Mouse (Mus musculus) lung, embryonic 16.5 days (tissue): ENCODE data around the gene Epha10. TPM values are rescaled to one million over a fixed set of nuclear protein-coding genes. Genes with fewer than 3 reads are reported as not detected.
A peak's percentile ranks its signal among the peaks of the same experiment; 100 is the strongest.

Source experiments
- ATAC-seq: fragments of 200-750 bp; cut with Nextera tagmentation; 2 replicates; pipeline ENCODE4 v1.8.0; 2017; ENCODE audit warnings: low read depth, mild to moderate bottlenecking, moderate library complexity
- H3K27ac ChIP-seq: fragments of 300-500 bp; sonication (generic); 2 replicates; pipeline ENCODE4 v1.5.1; 2014; ENCODE audit warnings: mild to moderate bottlenecking, control low read depth, low read length
- H3K27me3 ChIP-seq: fragments of 300-500 bp; sonication (generic); 2 replicates; pipeline ENCODE4 v1.6.1; 2014; ENCODE audit warnings: low read depth, low read length, mixed read lengths; ENCODE audit not compliant: control insufficient read depth, insufficient read depth
- H3K36me3 ChIP-seq: fragments of 300-500 bp; sonication (generic); 2 replicates; pipeline ENCODE4 v1.6.1; 2014; ENCODE audit warnings: low read length; ENCODE audit not compliant: control insufficient read depth, insufficient read depth
- H3K4me1 ChIP-seq: fragments of 300-500 bp; sonication (generic); replicated peaks from 2 replicates; pipeline ENCODE4 v1.6.1; 2014; ENCODE audit warnings: low read length, mixed read lengths; ENCODE audit not compliant: control insufficient read depth, insufficient read depth
- H3K4me2 ChIP-seq: fragments of 300-500 bp; sonication (generic); 2 replicates; pipeline ENCODE4 v1.6.1; 2014; ENCODE audit warnings: low read depth, low read length, control low read depth
- H3K4me3 ChIP-seq: fragments of 300-500 bp; sonication (generic); 2 replicates; pipeline ENCODE4 v1.5.1; 2014; ENCODE audit warnings: mild to moderate bottlenecking, low read length, control low read depth
- H3K9ac ChIP-seq: fragments of 300-500 bp; sonication (generic); 2 replicates; pipeline ENCODE4 v1.6.1; 2014; ENCODE audit warnings: low read length, control low read depth
- H3K9me3 ChIP-seq: fragments of 300-500 bp; sonication (generic); 2 replicates; pipeline ENCODE4 v1.6.1; 2016; ENCODE audit warnings: low read length; ENCODE audit not compliant: control insufficient read depth
- WGBS: fragments of 180-500 bp; shearing (Covaris S2); extraction: QIAGEN DNeasy Blood & Tissue Kit; methylation state at CpG from one replicate; pipeline ENCODE4 v1.1.7; 2014; 5-methylcytosine and 5-hydroxymethylcytosine counted together
- polyA plus RNA-seq: library from polyadenylated mRNA; unstranded; fragments of >200 nt; fragmentation: Nextera tagmentation; extraction: Ambion mirVana; gene quantifications from 2 replicates; pipeline ENCODE4 v1.2.1, GENCODE M21; 2015

The Epha10 gene
- polyA plus RNA-seq, 1 experiment from 2014 or later = not detected

DNA sequence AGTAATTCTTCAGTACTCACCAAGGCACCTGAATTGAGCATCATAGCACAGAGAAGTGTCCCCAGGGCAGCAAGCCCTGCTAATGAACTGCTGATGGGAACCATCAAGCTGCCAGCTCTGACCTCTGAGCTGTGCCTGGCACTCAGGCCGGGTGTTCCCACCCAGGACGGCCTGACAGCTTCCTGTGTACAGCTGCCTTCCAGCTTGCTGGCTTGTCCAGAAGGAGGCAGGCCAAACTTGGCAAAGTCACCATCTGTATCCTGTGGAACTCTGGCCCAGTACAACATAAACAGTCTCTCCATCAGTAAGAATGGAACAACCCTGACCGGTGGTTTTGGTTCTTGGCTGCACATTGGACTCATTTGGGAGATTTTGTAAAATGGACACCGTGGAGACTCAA is 72.8 kb downstream of the Epha10 start:
- peak; percentile 70 for ATAC-seq
- no peak overlapping the region for H3K27ac ChIP-seq
- no peaks in the 10 kb centered on the region for H3K36me3 ChIP-seq
- H3K4me1 ChIP-seq = peaks cover 13% of the 10 kb centered on the region
- H3K27me3 ChIP-seq = no peaks in the 10 kb centered on the region
- H3K4me2 ChIP-seq = no peak overlapping the region
- WGBS = 32% methylated on average over 4 of the region's 4 CpGs
- H3K9ac ChIP-seq = no peak overlapping the region
- H3K9me3 ChIP-seq = no peaks in the 10 kb centered on the region
- H3K4me3 ChIP-seq = no peak overlapping the region

DNA sequence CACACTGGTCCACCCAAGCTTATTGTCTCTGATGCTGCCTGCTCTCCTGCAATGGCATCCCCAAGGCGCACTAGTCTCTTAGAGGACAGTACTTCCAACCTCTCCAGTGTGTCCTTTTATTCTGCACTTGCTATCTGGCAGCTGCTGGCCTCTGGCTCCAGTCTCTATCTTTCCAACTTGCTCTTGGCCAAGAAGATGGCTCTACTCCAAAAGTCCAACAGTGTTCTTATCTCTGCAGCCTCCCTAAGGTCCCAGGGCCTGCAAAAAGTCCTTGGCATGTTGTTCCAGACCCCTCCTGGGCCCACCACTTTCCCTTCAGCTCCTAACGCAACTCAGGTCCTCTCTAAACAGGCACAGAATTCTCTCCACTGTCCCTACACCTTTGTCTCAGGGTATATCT is 76.6 kb downstream of the Epha10 start:
- H3K4me3 ChIP-seq = no peak overlapping the region
- peaks cover 12% of the 10 kb centered on the region for H3K4me1 ChIP-seq
- no peak overlapping the region for H3K9ac ChIP-seq
- no peaks in the 10 kb centered on the region for H3K27me3 ChIP-seq
- no peak overlapping the region for H3K27ac ChIP-seq
- no peak overlapping the region for H3K4me2 ChIP-seq
- no peak for ATAC-seq
- 63% methylated on average over 2 of the region's 2 CpGs for WGBS
- H3K36me3 ChIP-seq = no peaks in the 10 kb centered on the region
- no peaks in the 10 kb centered on the region for H3K9me3 ChIP-seq

GRCm38 (mm10) chr4:124959062-124959461 is 78.4 kb downstream of the Epha10 start:
- 37% methylated on average over 11 of the region's 11 CpGs for WGBS
- H3K27ac ChIP-seq = no peak overlapping the region
- H3K9ac ChIP-seq = no peak overlapping the region
- H3K9me3 ChIP-seq = no peaks in the 10 kb centered on the region
- H3K4me3 ChIP-seq = no peak overlapping the region
- H3K4me2 ChIP-seq = no peak overlapping the region
- no peaks in the 10 kb centered on the region for H3K27me3 ChIP-seq
- ATAC-seq = peak; percentile 86
- peaks cover 3% of the 10 kb centered on the region; the same call in 1 of the 2 replicates for H3K4me1 ChIP-seq
- H3K36me3 ChIP-seq = no peaks in the 10 kb centered on the region

- Histone ChIP-seq H3K4me2 (no peak overlapping the region), H3K27me3 (no peaks in the 10 kb centered on the region), H3K4me3 (no peak overlapping the region), H3K9me3 (no peaks in the 10 kb centered on the region), H3K4me1 (peaks cover 3% of the 10 kb centered on the region; the same call in 1 of the 2 replicates), H3K9ac (no peak overlapping the region), H3K36me3 (no peaks in the 10 kb centered on the region), H3K27ac (no peak overlapping the region)
- no peak for ATAC-seq
- WGBS = 85% methylated on average over 11 of the region's 11 CpGs
Measured at GRCm38 (mm10) chr4:124960940-124961339, 80.2 kb downstream of the Epha10 start.

DNA sequence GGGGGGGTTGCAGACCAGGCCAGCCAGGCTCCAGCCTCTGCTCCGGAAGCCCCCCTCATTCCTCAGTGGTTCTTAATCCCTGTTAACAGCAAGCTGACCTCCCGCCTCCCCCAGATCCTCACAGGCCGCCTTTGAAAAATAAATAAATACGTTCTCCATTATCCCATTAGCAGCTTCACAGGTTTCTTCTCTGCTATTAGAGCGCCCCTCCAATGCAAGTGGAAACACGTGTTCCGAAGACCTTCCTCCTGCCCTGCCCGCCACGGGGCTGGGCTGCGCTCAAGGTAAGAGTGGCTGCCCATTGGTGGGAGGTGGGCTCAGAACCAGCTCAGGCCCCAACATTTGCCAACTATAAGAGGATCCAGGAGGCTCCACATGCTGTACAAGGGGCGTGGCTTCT is 81.9 kb downstream of the Epha10 start:
- no peak overlapping the region for H3K27ac ChIP-seq
- H3K4me3 ChIP-seq = no peak overlapping the region
- no peaks in the 10 kb centered on the region for H3K36me3 ChIP-seq
- H3K9me3 ChIP-seq = no peaks in the 10 kb centered on the region
- no peak for ATAC-seq
- WGBS = 25% methylated on average over 11 of the region's 11 CpGs
- H3K4me1 ChIP-seq = peaks cover 3% of the 10 kb centered on the region; the same call in 1 of the 2 replicates
- no peak overlapping the region for H3K9ac ChIP-seq
- H3K4me2 ChIP-seq = no peak overlapping the region
- H3K27me3 ChIP-seq = no peaks in the 10 kb centered on the region

DNA sequence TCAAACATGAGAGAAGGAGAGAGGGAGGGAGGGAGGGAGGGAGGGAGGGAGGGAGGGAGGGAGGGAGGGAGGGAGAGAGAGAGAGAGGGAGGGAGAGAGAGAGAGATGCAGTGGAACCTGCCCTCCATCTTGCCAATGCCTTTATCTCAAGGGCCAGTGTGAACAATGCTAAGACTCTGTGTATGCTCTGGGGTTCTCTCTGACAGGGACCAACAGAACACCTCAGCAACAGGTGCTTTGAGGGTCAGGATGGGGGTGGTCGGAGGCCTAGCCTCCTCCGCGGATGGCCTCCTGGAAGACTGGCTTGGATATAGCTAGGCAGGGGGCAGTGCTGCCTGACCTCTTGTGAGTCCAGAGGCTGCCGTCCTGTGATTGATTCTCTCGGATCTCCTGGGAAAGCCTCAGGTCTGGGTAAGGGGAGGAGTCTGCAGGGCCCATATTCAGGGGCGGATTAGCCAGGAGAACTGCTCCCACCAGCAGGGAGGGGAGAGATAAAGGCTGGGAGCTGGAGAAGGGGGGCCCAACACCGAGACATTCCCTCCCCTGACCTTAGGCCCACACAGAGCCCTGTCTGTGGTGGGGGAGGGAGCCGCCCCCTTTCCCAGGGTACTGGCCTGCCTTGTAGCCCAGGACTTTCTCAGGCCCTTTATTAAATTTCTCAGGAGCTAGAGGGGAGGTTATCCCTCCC is 84.4 kb downstream of the Epha10 start:
- no peaks in the 10 kb centered on the region for H3K9me3 ChIP-seq
- no peak overlapping the region for H3K4me2 ChIP-seq
- no peak overlapping the region for H3K9ac ChIP-seq
- no peak overlapping the region for H3K4me3 ChIP-seq
- H3K36me3 ChIP-seq = no peaks in the 10 kb centered on the region
- 0 out of 2 replicates have a peak, but pooled peaks have one; percentile 12 for ATAC-seq
- no peaks in the 10 kb centered on the region for H3K27me3 ChIP-seq
- no peak overlapping the region for H3K27ac ChIP-seq
- WGBS = 15% methylated on average over 8 of the region's 8 CpGs
- no peaks in the 10 kb centered on the region for H3K4me1 ChIP-seq

Other genes with a start within 250 kb of the Epha10 start
- gene Pou3f1, start 224.1 kb upstream of the Epha10 start, polyA plus RNA-seq = 0.06 and 0.13 TPM in 2 replicates
- 52.9 and 59.5 TPM in 2 replicates for gene Utp11, start 187.3 kb upstream of the Epha10 start, polyA plus RNA-seq
- gene Fhl3, start 180.2 kb upstream of the Epha10 start, polyA plus RNA-seq = 6.6 and 8.0 TPM in 2 replicates
- gene Sf3a3, start 166.1 kb upstream of the Epha10 start, polyA plus RNA-seq = 122 and 134 TPM in 2 replicates
- 36.0 and 40.3 TPM in 2 replicates for gene Inpp5b, start 139.0 kb upstream of the Epha10 start, polyA plus RNA-seq
- gene Mtf1, start 78.8 kb upstream of the Epha10 start, polyA plus RNA-seq = 12.6 and 12.8 TPM in 2 replicates
- 23.9 and 27.5 TPM in 2 replicates for gene Yrdc, start 30.2 kb upstream of the Epha10 start, polyA plus RNA-seq
- gene 1110065P20Rik, start 29.7 kb upstream of the Epha10 start, polyA plus RNA-seq = 45.6 TPM in 2 replicates
- gene Maneal, start 18.7 kb upstream of the Epha10 start, polyA plus RNA-seq = 0.18 and 0.33 TPM in 2 replicates
- gene 9930104L06Rik, start 56.1 kb downstream of the Epha10 start, polyA plus RNA-seq = 11.1 and 13.1 TPM in 2 replicates
- 150 and 151 TPM in 2 replicates for gene Cdca8, start 58.4 kb downstream of the Epha10 start, polyA plus RNA-seq
- gene Rspo1, start 105.5 kb downstream of the Epha10 start, polyA plus RNA-seq = 7.4 and 8.0 TPM in 2 replicates
- gene Gnl2, start 135.7 kb downstream of the Epha10 start, polyA plus RNA-seq = 70.6 and 70.8 TPM in 2 replicates
- gene Dnali1, start 184.8 kb downstream of the Epha10 start, polyA plus RNA-seq = 4.6 and 6.6 TPM in 2 replicates
- gene Snip1, start 185.8 kb downstream of the Epha10 start, polyA plus RNA-seq = 24.1 and 28.8 TPM in 2 replicates
- gene Meaf6, start 204.2 kb downstream of the Epha10 start, polyA plus RNA-seq = 48.9 and 49.7 TPM in 2 replicates
- gene Zc3h12a, start 246.9 kb downstream of the Epha10 start, polyA plus RNA-seq = 0.55 and 0.58 TPM in 2 replicates